Mouse (Mus musculus) erythroblast, embryonic 14.5 days (primary cell): ENCODE results near the gene Ism2. TPM values are rescaled to one million over a fixed set of nuclear protein-coding genes. Genes with fewer than 3 reads are reported as not detected.
"Not testable (repeated sequence)": the region's sequence is repeated elsewhere in the genome, so short reads cannot be mapped to it uniquely, and the experiment has no call there.

Source experiments
- H3K27me3 ChIP-seq: 2 replicates; pipeline ENCODE4 v1.6.1; 2012; ENCODE audit warnings: inconsistent platforms; ENCODE audit not compliant: control insufficient read depth
- H3K36me3 ChIP-seq: 2 replicates; pipeline ENCODE4 v1.6.1; 2012; ENCODE audit warnings: mild to moderate bottlenecking, inconsistent platforms; ENCODE audit not compliant: control insufficient read depth
- H3K4me1 ChIP-seq: 2 replicates; pipeline ENCODE4 v1.6.1; 2012; ENCODE audit warnings: inconsistent platforms; ENCODE audit not compliant: control insufficient read depth
- H3K4me3 ChIP-seq: replicated peaks from 2 replicates; pipeline ENCODE3; 2012; ENCODE audit warnings: moderate library complexity, mild to moderate bottlenecking, inconsistent platforms
- H3K9me3 ChIP-seq: 2 replicates; pipeline ENCODE4 v1.6.1; 2012; ENCODE audit warnings: low read length, inconsistent platforms, mixed read lengths; ENCODE audit not compliant: control insufficient read depth
- GATA1 ChIP-seq: IDR thresholded peaks from 2 replicates; pipeline ENCODE4 v1.6.1; 2012; ENCODE audit warnings: low read length, inconsistent platforms, mixed read lengths
- TAL1 ChIP-seq: IDR thresholded peaks from 3 replicates; pipeline ENCODE4 v1.6.1; 2012; ENCODE audit warnings: low read length, inconsistent platforms, mixed read lengths
- polyA plus RNA-seq: library from polyadenylated mRNA; stranded (reverse); fragments of >175 nt; gene quantifications from 2 replicates; pipeline ENCODE4 v1.2.3, GENCODE M21; 2012

The Ism2 gene
- polyA plus RNA-seq, 1 experiment, result not detected

DNA sequence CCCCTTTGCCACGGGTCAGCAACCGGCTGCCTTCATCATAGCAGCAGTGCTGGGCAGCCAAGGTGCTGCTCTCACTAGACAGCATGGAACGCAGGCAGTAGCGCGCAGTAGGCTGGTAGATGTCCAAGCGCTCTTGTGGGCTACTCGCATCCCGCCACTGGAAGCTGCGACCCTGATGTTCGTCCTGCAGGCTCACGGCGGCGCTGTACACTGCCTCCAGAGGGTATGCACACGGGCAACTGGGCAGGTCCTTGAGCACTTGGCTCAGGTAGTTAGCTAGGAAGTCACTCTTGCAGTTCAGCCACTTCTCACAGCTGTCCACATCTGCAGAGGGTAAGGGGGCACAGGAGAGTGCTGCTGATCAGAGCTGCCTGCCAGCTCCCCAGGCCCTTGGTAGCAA lies 19.6 kb downstream of the Ism2 start:
- H3K27me3 ChIP-seq, result no peaks in the 10 kb centered on the region
- no peaks in the 10 kb centered on the region for H3K9me3 ChIP-seq
- peaks cover 32% of the 10 kb centered on the region for H3K4me1 ChIP-seq
- TF ChIP-seq TAL1, result no peak
- TF ChIP-seq GATA1, result no peak
- H3K36me3 ChIP-seq, result peaks cover 23% of the 10 kb centered on the region
- H3K4me3 ChIP-seq, result no peak overlapping the region

DNA sequence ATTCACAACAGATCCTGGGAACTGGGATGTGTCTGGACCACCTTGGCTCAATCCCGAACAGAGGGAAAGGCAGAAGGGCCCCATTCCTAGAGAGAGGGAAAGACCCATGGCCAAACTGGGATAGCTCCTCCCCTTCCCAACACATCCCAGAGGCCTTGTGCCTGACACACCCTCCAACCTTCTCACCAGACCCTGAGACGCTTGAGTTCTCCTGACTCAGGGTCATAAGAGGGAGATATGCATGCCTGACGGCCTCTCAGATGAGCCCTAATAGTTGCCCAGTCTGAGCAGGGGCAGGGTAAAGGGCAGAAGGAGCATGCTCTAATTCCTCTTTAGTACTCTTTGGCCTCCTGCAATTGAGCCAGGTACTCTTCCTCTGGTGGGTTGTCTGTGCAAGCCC lies 20.2 kb downstream of the Ism2 start:
- TF ChIP-seq TAL1 (no peak), GATA1 (no peak)
- Histone ChIP-seq H3K4me3 (no peak overlapping the region), H3K27me3 (no peaks in the 10 kb centered on the region), H3K36me3 (peaks cover 28% of the 10 kb centered on the region), H3K9me3 (no peaks in the 10 kb centered on the region), H3K4me1 (peaks cover 37% of the 10 kb centered on the region)

DNA sequence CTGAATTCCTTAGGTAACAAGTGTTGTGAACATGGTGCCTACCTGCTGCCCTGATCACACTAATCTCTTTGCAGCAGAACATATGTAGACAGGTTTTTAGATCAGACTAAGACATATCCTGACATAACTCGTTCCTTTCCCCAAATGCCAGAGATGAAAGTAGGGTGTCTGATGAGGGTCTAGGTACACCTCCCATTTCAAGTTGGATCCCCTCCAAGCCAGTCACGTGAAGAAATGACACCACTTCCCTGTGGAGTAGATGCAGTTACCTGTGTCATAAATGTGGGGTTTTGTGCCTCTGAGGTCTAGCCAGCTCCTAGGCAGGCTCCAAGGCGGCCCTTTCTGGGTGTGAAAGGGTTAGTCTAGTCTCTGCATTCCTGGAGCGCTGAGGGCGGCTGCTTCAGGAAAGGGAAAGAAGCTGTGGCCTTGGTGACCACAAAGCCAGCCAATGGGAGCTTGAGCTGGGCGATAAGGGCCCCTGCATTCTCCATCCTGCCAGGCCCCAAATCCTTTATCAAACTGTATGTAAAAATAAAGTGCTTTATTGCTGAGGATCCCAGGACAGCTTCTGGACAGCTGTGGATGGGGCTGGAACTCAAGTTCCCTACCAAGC lies 21.3 kb downstream of the Ism2 start:
- Histone ChIP-seq H3K4me3 (no peak overlapping the region), H3K27me3 (no peaks in the 10 kb centered on the region), H3K4me1 (peaks cover 42% of the 10 kb centered on the region), H3K36me3 (peaks cover 39% of the 10 kb centered on the region), H3K9me3 (no peaks in the 10 kb centered on the region)
- no peak for TF ChIP-seq TAL1

GRCm38 (mm10) chr12:87277251-87277650 lies 22.3 kb downstream of the Ism2 start:
- peaks cover 42% of the 10 kb centered on the region for H3K4me1 ChIP-seq
- H3K27me3 ChIP-seq, H3K9me3 ChIP-seq, H3K4me3 ChIP-seq: not testable (repeated sequence)
- H3K36me3 ChIP-seq, result peaks cover 49% of the 10 kb centered on the region

DNA sequence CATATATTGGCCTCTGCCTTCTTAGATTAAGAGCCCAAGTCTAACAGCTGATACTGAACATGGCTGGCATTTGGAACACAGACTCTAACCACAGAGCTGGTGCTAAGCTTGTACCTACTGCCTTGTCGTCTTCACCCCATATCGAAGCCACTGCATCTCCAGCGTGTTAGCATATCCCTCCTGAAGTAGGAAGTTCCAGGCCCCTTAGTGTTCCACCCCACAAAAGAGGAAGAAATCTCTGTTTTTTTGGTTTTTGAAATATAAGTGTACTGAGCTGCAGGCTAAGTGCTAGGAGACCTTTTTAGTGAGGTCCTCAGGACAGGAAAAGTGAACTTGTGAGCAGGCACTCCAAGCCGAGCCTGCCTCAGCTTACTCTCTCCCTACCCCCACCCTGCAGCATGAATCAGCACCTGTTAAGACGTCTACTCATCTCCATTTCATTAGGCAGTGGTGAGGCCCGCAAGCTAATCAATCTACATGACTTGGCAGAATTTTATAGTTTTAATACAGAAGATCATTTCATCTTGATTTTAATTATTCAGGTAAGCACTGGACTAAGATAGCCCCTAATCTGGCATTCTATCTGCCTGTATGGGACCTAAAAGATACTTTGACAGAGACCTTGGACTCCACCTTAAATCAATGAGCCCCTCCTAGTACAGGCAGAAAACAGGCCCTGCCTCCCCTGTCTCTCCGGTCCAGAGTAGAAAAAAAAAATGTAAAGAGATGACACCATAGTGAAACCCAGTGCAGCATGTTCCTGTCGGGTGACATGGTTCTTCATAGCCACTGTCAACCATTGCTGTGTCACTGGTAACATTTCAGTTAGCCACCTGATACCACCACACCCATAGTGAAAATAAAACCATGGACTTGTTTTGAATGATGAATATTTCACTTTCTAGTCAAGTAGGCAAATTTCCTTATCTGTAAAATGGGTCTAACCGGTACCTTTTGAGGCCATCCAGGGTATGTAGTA lies 24.4 kb downstream of the Ism2 start:
- TF ChIP-seq GATA1 (no peak), TAL1 (no peak)
- Histone ChIP-seq H3K4me1 (peaks cover 42% of the 10 kb centered on the region), H3K4me3 (peak overlapping the region; percentile 10), H3K27me3 (no peaks in the 10 kb centered on the region), H3K9me3 (no peaks in the 10 kb centered on the region), H3K36me3 (peaks cover 70% of the 10 kb centered on the region)

GRCm38 (mm10) chr12:87267682-87268081 lies 31.8 kb downstream of the Ism2 start:
- no peak for TF ChIP-seq TAL1
- TF ChIP-seq GATA1, result no peak
- Histone ChIP-seq H3K9me3 (no peaks in the 10 kb centered on the region), H3K27me3 (no peaks in the 10 kb centered on the region), H3K4me3 (peak overlapping the region; percentile 87), H3K4me1 (peaks cover 32% of the 10 kb centered on the region), H3K36me3 (peaks cover 53% of the 10 kb centered on the region)

- H3K27me3 ChIP-seq, result no peaks in the 10 kb centered on the region
- peak overlapping the region; percentile 87 for H3K4me3 ChIP-seq
- peaks cover 32% of the 10 kb centered on the region for H3K4me1 ChIP-seq
- peaks cover 50% of the 10 kb centered on the region for H3K36me3 ChIP-seq
- no peaks in the 10 kb centered on the region for H3K9me3 ChIP-seq
- TF ChIP-seq TAL1 (no peak), GATA1 (no peak)
These were observed 32.5 kb downstream of the Ism2 start for GRCm38 (mm10) chr12:87266827-87267603.

DNA sequence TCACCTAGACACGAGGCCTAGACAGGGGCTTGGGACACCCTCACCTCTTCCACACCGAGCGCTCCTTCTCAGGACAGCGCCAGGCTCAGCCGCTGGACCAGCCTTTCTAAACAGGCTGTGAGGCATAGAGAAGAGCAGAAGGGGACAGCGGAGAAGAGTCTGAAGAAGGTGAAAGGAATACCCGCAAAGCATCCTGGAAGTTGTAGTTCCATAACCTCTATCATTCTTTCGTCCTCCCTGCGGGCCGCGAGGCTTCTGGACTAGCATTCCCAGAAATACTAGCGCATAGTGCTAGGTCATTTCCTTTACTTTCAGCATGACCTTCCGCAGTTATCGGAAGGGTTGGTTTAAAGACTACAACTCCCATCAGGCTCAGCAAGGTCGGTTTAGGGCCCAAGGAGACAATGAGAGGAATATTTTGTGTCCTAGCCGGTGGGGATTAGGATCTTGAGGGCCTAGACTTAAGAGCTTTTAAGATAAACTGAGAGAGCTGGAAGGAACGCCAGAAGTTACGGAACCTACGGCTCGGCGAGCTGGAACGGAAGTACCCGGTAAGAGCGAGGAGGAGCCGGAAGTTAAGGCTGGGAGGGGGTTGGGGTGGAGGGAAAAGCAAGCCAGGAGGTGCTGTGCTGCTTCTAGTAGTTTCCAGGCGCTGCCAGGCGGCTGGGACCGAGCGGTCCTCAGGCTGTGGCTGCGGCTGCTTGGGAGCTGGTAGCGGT lies 33.2 kb downstream of the Ism2 start, which contains the start of the genes Vipas39 and Ahsa1:
TSS of gene Vipas39 (minus strand) at position 149 of the 719 bp plus-strand sequence.
TSS of gene Ahsa1 (plus strand) at position 372 of the 719 bp plus-strand sequence.
- Histone ChIP-seq H3K36me3 (peaks cover 48% of the 10 kb centered on the region), H3K4me1 (peaks cover 32% of the 10 kb centered on the region), H3K9me3 (no peaks in the 10 kb centered on the region), H3K4me3 (peak within 1 kb of the TSS; percentile 87), H3K27me3 (no peaks in the 10 kb centered on the region)
- no peak for TF ChIP-seq TAL1
- TF ChIP-seq GATA1, result peak; percentile 19; the same call in 1 of the 2 replicates
